Mouse (Mus musculus) small intestine, adult 2 months (tissue): ENCODE data around the gene Ccdc153. TPM values are rescaled to one million over a fixed set of nuclear protein-coding genes. Genes with fewer than 3 reads are reported as not detected.

Source experiments
- H3K27ac ChIP-seq: fragments of 200-500 bp; 2 replicates; pipeline ENCODE4 v1.5.1; 2012; ENCODE audit warnings: low read depth, low read length, control low read depth, inconsistent platforms; ENCODE audit not compliant: insufficient read depth
- H3K27me3 ChIP-seq: fragments of 200-500 bp; 2 replicates; pipeline ENCODE4 v1.6.1; 2012; ENCODE audit warnings: mild to moderate bottlenecking, moderate library complexity, low read length, inconsistent platforms; ENCODE audit not compliant: control insufficient read depth, insufficient read depth
- H3K36me3 ChIP-seq: fragments of 200-500 bp; 2 replicates; pipeline ENCODE4 v1.6.1; 2012; ENCODE audit warnings: mild to moderate bottlenecking, low read length, control low read depth, inconsistent platforms; ENCODE audit not compliant: control insufficient read depth, insufficient read depth
- H3K4me1 ChIP-seq: fragments of 200-500 bp; 2 replicates; pipeline ENCODE4 v1.6.1; 2012; ENCODE audit warnings: low read length, inconsistent platforms, mixed read lengths; ENCODE audit not compliant: control insufficient read depth, insufficient read depth, insufficient read length
- H3K4me3 ChIP-seq: fragments of 200-500 bp; 2 replicates; pipeline ENCODE4 v1.5.1; 2012; ENCODE audit warnings: low read depth, mild to moderate bottlenecking, control low read depth, inconsistent platforms, low read length, moderate library complexity
- CTCF ChIP-seq: fragments of 200-500 bp; IDR thresholded peaks from 2 replicates; pipeline ENCODE4 v1.5.1; 2012; ENCODE audit warnings: low read depth, mild to moderate bottlenecking, control low read depth, inconsistent platforms, low read length, moderate library complexity, mixed read lengths; ENCODE audit not compliant: insufficient replicate concordance, insufficient read length; ENCODE audit errors: extremely low read depth
- POLR2A ChIP-seq: fragments of 200-500 bp; IDR thresholded peaks from 2 replicates; pipeline ENCODE4 v1.6.1; 2012; ENCODE audit warnings: low read depth, mild to moderate bottlenecking, control low read depth, inconsistent platforms, low read length, moderate library complexity
- WGBS: fragments of 180-500 bp; shearing (Covaris S2); methylation state at CpG from one replicate; pipeline ENCODE4 v1.1.7; 2018; 5-methylcytosine and 5-hydroxymethylcytosine counted together
- polyA plus RNA-seq: library from polyadenylated mRNA; depleted of rRNA; stranded (reverse); fragments of >200 nt; gene quantifications from 2 replicates; pipeline ENCODE4 v1.2.3, GENCODE M21; 2012

The Ccdc153 gene
- polyA plus RNA-seq, 1 experiment = not detected

DNA sequence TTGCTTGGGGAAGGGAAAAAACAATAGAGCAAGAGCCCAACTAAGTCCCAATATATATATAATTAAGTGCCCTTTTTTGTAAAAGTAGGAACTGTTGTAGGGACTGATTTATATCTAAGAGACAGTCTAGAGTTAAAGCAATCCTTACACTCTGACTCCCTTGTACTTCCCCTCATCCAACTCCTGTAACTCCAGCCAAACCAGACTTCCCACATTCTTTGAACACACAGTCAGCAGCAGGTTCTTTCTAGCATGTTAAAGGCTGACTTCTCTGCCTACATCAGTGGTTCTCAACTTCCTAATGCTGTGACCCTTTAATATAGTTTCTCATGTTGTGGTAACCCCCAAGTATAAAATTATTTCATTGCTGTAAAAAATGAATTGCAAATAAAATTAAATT is 40.9 kb upstream of the Ccdc153 start:
- H3K27me3 ChIP-seq = no peaks in the 10 kb centered on the region
- no peak overlapping the region for H3K27ac ChIP-seq
- H3K4me3 ChIP-seq = no peak overlapping the region
- H3K4me1 ChIP-seq = no peaks in the 10 kb centered on the region; the same call in 1 of the 2 replicates
- no peak for TF ChIP-seq POLR2A
- TF ChIP-seq CTCF = no peak
- peaks cover 24% of the 10 kb centered on the region for H3K36me3 ChIP-seq

DNA sequence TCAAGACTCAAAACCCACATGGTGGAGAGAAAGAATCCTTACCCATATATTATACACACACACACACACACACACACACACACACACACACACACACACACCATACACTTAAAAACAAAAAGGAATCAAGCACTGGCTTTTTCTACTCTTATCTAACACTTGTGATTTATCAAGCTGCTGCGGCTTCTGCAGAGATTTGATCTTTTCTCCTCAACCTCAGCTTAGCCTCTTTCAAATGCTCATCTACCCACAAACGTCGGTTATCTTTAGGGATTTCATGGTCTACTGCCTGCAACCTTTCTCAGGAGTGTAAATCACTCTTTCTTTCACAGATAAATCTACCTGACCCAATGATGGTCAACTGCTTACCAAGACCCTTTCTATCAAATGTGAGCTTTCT is 40.0 kb upstream of the Ccdc153 start:
- Histone ChIP-seq H3K27me3 (no peaks in the 10 kb centered on the region), H3K4me1 (no peaks in the 10 kb centered on the region; the same call in 1 of the 2 replicates), H3K4me3 (no peak overlapping the region), H3K27ac (no peak overlapping the region), H3K36me3 (peaks cover 24% of the 10 kb centered on the region)
- no peak for TF ChIP-seq CTCF
- TF ChIP-seq POLR2A = no peak
- WGBS = 80% methylated on average over 3 of the region's 3 CpGs

GRCm38 (mm10) chr9:44207840-44208239 is 32.6 kb upstream of the Ccdc153 start:
- H3K27ac ChIP-seq = no peak overlapping the region
- no peak overlapping the region for H3K4me3 ChIP-seq
- TF ChIP-seq POLR2A (no peak), CTCF (no peak)
- H3K4me1 ChIP-seq = peaks cover 10% of the 10 kb centered on the region; the same call in 1 of the 2 replicates
- WGBS = 62% methylated on average over 2 of the region's 2 CpGs
- H3K27me3 ChIP-seq = no peaks in the 10 kb centered on the region
- H3K36me3 ChIP-seq = no peaks in the 10 kb centered on the region

GRCm38 (mm10) chr9:44209416-44209815 is 31.1 kb upstream of the Ccdc153 start:
- Histone ChIP-seq H3K4me1 (peaks cover 10% of the 10 kb centered on the region; the same call in 1 of the 2 replicates), H3K27me3 (no peaks in the 10 kb centered on the region), H3K36me3 (no peaks in the 10 kb centered on the region), H3K27ac (peak overlapping the region; percentile 50), H3K4me3 (no peak overlapping the region)
- no peak for TF ChIP-seq CTCF
- no peak for TF ChIP-seq POLR2A
- 26% methylated on average over 4 of the region's 4 CpGs for WGBS

GRCm38 (mm10) chr9:44212406-44212805 is 28.1 kb upstream of the Ccdc153 start:
- Histone ChIP-seq H3K4me1 (peaks cover 10% of the 10 kb centered on the region; the same call in 1 of the 2 replicates), H3K27ac (no peak overlapping the region), H3K36me3 (no peaks in the 10 kb centered on the region), H3K27me3 (no peaks in the 10 kb centered on the region), H3K4me3 (no peak overlapping the region)
- TF ChIP-seq POLR2A = no peak
- WGBS = 88% methylated on average over 4 of the region's 4 CpGs

- TF ChIP-seq CTCF (no peak), POLR2A (no peak)
- H3K27ac ChIP-seq = no peak overlapping the region
- H3K36me3 ChIP-seq = no peaks in the 10 kb centered on the region
- no peak overlapping the region for H3K4me3 ChIP-seq
- WGBS = 78% methylated on average over 14 of the region's 14 CpGs
- H3K27me3 ChIP-seq = no peaks in the 10 kb centered on the region
- peaks cover 6% of the 10 kb centered on the region; the same call in 1 of the 2 replicates for H3K4me1 ChIP-seq
These were observed 26.9 kb upstream of the Ccdc153 start for GRCm38 (mm10) chr9:44213538-44213937.

GRCm38 (mm10) chr9:44225993-44226392 is 14.5 kb upstream of the Ccdc153 start:
- 32% methylated on average over 6 of the region's 6 CpGs for WGBS
- no peaks in the 10 kb centered on the region for H3K27me3 ChIP-seq
- no peak overlapping the region for H3K4me3 ChIP-seq
- 0 out of 2 replicates have a peak, but pooled peaks cover 1% of the 10 kb centered on the region for H3K36me3 ChIP-seq
- no peak overlapping the region for H3K27ac ChIP-seq
- TF ChIP-seq CTCF (no peak), POLR2A (no peak)
- peaks cover 13% of the 10 kb centered on the region; the same call in 1 of the 2 replicates for H3K4me1 ChIP-seq

DNA sequence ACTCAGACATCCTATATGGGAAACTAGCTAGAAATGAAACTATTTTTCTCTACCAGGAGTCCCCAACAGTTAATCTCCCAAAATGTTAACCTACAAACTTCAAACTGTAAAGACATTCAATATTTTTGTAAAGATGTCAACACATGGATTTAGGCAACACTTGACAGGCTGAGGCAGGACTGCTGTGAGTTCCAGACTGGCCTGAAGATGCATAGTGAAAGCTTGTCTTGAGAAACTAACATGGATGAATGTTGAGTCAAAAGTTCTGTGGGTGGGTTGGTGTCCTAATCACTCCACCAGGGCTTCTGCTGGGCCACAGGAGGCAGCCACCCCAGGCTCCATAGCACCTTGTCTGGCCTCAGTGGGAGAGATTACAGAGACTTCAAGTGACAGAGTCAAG is 8.9 kb upstream of the Ccdc153 start:
- Histone ChIP-seq H3K36me3 (no peaks in the 10 kb centered on the region), H3K27me3 (no peaks in the 10 kb centered on the region), H3K27ac (no peak overlapping the region), H3K4me1 (peaks cover 19% of the 10 kb centered on the region; the same call in 1 of the 2 replicates), H3K4me3 (no peak overlapping the region)
- TF ChIP-seq POLR2A = no peak
- no peak for TF ChIP-seq CTCF
